Mouse (Mus musculus) bone marrow, adult 2 months (tissue): ENCODE results near the gene Cage1.

ENCODE experiments used
- CTCF ChIP-seq: fragments of 200-500 bp; IDR thresholded peaks from 2 replicates; pipeline ENCODE4 v1.5.1; 2011; ENCODE audit warnings: low read length, control low read depth; ENCODE audit not compliant: control insufficient read depth, insufficient read depth
- POLR2A ChIP-seq: fragments of 200-500 bp; IDR thresholded peaks from 2 replicates; pipeline ENCODE4 v1.6.1; 2011; ENCODE audit warnings: low read depth, mild to moderate bottlenecking, control low read depth, low read length, borderline replicate concordance; ENCODE audit not compliant: control insufficient read depth

DNA sequence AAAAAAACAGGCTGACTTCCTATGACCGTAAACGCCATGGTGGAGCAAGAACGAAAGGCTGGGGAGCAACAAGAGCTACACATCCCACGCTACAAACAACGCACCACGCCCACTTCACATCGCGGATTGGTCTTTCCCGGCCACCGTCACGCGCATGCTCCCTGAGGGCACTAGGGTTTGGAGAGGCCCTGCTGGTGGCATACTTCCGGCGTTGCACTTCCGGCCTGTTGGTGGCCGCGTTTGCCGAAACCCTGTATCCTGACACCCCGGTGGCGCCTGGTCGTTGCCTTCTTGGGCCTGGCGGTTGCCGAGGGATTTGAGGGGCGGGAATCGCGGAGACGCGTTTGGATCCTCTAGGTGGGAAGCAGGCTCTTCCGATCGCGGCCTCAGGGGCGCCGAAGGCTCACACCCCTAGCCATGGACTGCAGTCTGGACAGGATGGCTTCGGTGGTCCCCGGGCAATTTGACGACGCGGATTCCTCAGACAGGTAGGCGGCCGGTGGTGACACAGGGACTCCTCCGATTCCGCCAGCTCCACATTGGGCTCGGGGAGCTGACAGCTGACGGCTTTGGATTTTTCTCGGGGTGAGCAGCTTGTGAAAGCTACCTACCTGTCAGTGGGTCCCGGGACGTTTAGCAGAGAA, at the start of gene Cage1:
- TF ChIP-seq CTCF (peak; percentile 36), POLR2A (peak; percentile 74; the same call in 1 of the 2 replicates)
